Mouse (Mus musculus) c-Kit-positive CD71-positive TER-119-positive erythroid progenitor cells, embryonic 14.5 days (primary cell): ENCODE measurements around the gene Ube2r2.

Experiments used
- DNase-seq: peaks from one replicate; pipeline ENCODE4 v3.0.0-alpha.2; 2013; ENCODE audit warnings: low spot score

Ube2r2 gene

DNA sequence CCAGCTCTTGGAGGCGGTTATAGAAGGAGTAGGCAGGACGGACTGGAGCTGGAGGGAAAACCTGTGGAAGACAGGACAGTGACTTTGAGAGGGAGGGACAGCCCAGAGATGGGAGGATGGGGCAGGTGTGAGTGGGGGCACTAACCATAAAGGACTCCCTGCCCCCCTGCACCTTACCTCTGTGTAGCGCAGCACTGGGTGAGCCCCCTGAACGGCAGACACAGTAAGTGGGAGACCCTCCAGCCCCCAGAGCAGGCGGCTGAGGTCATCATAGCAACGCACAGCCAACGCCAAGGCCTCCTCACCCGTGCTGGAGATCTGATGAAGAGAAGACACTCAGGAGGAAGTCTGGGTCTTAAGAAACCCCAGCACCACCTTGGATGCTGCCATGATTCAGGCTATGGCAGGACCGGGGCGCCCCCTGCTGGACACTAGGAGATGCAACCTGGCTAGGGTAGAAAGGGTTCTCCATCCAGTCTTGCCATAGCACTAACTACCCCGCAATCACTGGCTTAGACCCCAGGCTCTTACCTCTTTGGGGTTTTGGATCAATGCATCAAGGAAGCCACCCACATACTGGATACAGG, 16.7 kb upstream of the Ube2r2 start:
- peak; percentile 75 for DNase-seq

DNA sequence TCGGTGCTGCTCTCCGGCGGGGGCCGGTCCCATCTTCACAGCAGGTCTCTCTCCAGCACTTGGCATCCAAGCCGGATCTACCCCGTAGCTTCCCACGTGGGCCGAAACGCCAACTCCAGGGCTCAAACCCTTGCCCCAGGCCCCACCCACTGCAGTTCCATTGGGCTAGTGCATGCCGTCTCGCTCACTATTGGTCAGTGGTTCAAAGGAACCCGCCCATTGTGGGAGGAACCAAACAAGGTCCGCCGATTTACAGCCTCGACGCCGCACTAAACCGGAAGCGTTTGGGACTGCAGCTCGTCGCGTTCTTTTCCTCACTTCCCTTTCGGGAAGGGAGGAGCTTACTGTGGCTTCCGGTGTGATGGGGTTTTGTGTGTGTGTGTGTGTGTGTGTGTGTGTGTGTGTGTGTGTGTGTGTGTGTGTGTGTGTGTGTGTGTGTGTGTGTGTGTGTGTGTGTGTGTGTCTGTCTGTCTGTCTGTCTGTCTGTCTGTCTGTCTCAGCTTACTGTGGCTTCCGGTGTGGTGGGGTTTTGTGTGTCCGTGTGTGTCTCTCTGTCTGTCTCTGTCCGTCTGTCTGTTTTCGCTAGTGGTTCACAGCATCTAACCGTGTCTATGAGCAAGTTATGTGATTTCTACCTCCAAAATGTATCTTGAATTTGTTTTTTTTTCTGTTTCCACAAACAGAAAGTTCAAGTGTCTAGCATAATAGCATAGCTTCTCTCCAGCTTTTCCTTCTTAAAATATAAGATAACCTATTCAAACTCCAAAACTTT, 11.2 kb upstream of the Ube2r2 start, which contains the start of gene Nol6:
Nol6 (minus strand) TSS at position 276 of the 772 bp plus-strand sequence.
- peak; percentile 99 for DNase-seq

DNA sequence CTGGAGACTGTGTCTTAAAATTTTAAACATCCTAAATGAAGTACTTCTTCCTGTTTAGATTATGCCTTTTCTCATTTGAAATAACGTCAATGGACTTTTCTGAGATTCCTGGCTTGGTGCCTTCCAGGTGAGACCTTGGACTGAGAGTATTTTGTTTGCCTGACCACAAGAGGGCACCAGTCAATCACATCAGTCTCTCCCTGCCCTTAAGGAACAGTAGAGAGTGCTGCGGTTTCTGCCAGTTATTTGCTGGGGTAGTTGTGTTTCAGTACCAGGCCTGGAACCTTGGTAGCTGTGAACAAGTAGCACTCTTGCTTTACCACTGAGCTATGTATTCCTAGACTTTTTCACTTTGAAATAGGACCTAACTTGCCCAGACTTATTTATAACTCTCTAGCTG, 6.1 kb upstream of the Ube2r2 start:
- DNase-seq, result peak; percentile 85

DNA sequence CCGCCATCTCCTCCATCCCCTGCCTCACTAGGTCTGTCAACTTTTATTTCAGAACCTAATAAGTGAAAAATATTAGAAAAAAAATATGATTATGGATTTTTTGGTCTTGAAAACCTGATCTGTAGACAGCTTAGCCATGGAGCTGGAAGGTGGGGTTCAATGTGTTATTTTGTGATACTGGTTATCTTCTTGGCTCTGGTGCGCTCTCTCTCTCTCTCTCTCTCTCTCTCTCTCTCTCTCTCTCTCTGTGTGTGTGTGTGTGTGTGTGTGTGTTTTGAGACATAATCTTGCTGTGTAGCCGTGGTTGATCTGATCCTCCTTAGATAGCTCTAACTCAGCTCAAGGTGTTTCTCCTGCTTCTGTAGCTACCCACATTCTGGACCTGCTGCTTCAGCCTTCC, 5.7 kb upstream of the Ube2r2 start:
- DNase-seq, result peak; percentile 87

DNA sequence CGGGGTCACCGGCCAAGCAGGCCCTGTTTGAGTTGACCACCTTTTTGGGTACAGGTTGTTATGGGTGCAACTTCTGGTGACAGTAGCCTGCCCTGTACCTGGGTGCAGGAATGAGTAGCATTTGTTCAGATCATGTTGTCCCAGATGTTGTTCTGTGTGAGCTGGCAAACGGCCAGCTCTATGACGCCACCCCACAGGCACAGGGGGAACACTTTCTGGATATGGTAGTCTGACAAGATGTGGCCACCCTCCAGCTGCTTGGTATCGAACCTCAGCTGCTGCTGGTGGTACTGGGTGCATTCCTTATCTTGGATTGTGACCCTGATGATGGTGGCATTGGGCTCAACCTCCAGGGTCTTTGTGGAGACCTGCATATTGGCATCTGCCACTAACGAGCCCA, 3.1 kb upstream of the Ube2r2 start:
- DNase-seq, result peak; percentile 48

DNA sequence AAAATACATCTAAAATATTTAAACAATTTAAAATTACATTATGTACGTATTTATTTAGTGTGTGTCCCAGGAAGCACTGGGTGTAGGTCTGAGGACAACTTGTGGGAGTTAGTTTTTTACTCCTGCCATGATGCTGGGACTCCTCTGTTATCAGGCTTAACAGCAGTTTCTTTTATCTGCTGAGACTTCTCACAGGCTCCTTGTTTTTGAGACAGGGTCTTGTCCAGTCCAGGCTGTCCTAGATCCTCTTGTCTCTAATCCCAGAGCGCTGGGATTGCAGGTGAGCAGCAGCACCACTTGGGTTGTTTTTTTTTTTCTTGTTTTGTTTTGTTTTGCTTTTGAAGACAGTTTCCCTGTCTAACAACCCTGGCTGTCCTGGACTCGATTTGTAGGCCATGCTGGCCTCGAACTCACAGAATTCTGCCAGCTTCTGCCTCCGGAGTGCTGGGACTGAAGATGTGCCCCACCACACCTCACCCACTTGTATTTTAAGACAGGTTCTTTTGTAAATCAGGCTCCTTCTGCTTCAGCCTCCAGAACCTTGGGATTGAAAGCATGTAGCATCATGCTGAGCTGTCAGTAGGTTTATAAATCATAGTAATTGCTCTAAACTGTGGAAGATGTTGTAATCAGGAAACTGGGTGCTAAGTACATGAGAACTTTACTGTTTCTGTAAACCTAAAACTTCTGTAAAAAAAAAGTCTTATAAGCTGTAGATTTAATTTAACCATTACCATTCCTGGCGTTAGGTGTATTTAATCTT, 1.8 kb upstream of the Ube2r2 start:
- peak; percentile 64 for DNase-seq

DNA sequence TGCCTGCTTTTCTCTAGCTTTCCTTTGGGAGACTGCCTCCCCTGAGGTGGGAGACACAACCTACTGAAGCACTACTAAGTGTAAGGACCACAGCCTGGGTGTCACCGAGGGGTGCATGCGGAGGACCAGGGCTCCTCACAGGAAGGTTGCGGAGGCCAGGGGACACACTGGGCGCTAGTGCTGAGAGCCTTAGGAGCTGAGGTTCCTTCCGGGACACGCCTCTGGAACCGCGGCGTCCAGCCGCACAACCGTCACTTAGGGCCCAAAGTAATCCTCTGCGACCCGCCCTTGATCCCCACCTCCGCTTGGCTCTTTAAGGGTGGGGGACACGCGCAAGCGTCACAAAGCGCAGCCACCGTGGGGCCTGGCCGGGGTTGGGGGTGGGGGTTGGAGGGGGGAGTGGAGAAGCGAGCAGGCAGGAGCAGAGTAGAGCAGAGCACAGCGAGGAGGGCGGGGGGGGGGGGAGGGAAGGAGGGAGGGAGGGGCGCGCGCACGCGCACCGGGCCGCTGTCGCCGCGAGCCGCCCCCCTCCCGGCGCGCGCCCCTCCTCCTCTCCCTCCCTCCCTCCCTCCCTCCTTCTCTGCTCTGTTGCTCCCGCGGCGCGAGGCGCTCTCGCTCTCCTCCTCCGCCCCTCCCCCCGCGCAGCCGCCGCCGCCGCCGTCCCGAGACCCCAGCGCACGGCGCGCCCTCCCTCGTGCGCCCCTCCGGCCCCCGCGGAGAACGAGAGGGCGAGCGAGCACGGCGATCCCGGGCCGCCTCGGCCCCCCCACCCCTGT, 420 bp upstream of the Ube2r2 start:
- DNase-seq, result peak; percentile 69

DNA sequence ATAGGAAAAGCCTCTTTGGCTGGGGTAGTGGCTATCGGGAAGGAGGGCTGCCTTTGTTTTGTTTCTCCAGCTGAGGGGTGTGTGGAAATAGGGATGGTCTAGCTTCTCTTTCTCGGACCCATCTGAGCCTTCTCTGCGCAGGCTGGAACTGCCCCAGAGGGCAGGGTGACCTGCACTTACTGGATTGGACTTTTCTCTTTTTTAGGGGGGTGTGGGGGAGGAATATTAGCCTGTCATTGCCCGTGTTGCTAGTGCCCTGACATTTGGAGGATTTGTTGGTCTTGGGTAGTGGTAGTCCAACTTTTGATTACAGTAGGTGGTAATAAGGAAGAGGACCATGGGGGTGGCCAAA, 887 bp downstream of the Ube2r2 start:
- peak; percentile 38 for DNase-seq

DNA sequence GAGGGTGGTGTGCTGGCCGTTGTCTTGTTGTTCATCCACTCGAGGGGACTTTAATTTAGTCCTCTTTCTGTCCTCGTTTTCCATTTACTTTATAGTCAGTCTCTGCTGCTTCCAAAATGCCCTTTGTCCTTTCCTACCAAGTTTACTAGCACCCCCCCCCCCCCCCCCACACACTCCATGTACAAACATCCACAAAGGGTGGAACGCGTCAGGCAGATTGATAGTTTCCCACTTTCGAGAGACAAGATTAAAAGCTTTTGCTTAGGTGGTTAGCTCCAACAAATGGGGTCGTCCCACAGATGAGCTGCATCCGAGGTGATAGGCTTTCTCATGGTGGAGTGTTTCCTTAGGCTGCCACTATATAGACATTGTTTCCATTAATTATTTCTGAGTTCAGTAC, 1.3 kb downstream of the Ube2r2 start:
- peak; percentile 25 for DNase-seq

DNA sequence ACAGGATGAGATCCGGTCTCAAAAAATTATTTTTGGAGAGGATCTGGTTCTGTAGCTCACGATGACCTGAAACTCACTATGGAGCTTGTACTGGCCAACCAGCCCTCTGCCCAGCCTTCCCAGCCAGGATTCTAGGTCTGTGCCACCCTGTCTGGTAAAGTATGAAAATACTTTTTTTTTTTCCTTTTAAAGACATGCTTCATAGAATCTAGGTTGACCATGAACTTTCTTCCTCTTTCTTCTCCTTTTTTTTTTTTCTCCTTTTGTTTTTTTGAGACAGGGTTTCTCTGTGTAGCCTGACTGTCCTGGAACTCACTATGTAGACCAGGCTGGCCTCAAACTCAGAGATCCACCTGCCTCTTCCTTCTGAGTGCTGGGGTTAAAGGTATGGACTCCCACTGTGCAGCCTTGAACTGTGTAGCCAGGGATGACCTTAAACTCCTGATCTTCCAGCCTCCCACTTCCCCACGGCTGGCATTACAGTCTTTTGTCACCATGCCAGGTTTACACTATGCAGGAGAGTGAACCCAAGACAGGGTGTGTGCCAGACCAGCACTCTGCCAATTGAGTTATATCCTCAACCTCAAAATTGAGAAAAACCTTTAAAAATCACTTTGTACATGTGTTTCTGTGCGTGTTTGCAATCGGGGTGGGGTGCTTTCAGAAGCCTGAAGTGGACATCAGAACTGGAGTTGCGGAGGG, 4.8 kb downstream of the Ube2r2 start:
- DNase-seq, result no peak

DNA sequence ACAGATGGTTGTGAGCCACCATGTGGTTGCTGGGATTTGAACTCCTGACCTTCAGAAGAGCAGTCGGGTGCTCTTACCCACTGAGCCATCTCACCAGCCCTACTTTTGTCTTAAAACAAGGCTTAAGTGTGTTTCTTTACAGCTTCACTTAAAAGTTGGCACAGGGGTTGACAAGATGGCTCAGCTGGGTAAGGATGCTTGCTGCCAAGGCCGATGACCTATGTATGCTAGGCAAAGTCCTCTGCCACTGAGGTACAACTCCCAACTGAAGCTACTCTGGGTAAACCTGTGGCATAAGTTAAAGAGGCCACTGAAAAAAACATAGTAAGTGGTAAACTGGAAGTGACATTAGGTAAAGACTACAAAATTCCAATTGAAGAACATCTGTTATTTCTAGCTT, 7.1 kb downstream of the Ube2r2 start:
- DNase-seq, result no peak

DNA sequence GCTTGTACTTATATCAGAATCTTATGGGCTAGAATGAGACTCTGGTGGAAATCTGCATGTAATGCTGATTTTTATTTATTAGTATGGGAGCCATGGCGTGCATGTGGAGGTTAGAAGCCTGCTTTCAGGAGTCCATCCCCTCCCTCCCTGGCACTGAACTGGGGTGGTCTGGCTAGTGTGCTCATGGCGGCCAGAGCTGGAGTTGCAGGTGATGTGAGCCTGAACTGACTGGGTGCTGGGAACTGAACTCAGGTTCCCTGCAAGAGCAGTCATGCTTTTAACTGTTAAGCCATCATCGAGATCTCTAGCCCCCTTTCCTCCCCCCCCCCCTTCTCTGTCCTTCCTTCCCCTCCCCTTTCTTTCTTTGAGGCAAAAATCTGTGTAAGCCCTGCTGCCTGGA, 14.3 kb downstream of the Ube2r2 start:
- no peak for DNase-seq

DNA sequence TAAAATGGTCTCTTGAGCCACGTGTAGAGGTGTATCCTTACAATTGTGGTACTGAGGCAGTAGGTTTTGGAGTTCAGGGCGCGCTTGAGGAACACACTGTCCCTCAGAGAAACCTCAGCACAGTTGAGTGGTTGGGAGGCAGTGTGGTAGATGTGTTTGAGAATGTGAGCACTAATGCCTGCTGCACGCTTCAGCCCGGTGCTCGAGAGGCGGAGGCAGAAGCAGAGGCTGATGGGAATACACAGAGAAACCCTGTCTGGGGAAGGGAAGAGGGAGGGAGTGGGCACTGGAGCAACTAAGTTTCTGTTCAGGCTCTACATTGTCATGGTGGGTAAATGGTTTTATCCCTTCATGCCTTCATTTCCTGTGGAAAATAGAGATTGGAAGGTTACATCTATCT, 15.6 kb downstream of the Ube2r2 start:
- DNase-seq, result no peak

DNA sequence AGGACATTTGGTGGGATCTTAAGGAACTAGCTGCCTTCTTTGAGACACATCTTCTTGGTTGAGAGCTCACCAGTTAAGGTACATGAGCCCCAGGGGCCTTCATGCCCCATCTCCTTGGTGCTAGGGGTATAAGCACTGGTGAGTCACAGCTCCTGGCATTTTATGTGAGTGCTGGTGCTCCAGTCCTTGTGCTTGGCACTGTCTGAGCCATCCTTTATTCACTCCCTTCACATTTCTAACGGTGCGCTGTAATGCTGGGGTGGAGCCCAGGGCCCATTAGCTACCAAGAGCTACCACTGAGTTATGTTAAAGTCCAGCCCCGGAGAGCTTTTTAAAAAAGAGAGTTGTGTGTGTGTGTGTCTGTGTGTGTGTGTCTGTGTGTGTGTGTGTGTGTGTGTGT, 17.6 kb downstream of the Ube2r2 start:
- DNase-seq, result no peak

DNA sequence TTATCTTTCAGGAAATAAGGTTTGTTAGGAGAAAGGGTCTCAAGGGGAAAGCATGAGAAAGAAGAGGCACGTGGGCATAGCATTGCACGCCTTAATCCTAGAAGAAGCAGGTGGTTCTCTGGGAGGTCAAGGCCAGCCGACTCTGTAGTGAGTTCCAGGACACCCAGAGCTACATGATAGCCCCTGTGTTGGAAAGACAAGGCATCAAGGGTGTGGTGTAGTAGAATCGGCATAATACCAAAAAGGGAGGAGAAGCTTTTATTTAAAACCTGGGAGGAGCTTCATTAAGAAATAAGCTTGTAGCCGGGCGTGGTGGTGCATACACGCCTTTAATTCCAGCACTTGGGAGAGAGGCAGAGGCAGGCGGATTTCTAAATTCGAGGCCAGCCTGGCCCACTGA, 21.4 kb downstream of the Ube2r2 start:
- DNase-seq, result no peak

DNA sequence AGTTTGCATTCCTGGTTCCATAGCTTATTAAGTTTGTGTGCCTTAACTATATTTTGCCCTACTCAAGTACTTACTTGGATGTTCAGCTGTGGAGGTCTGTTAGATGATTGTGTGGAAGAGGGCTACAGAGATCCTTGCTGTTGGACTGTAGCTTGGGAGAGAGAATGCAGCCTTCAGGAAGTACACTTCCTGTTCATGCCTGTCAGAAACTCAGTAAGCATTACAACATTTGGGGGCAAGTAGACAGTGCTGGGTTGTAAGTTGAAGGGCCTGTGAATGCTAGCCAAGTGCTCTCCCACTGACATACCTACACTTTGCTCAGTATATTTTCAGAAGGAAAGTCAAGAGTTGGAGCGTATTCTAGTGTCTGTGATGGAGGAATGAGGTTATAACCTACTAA, 22.7 kb downstream of the Ube2r2 start:
- no peak for DNase-seq

DNA sequence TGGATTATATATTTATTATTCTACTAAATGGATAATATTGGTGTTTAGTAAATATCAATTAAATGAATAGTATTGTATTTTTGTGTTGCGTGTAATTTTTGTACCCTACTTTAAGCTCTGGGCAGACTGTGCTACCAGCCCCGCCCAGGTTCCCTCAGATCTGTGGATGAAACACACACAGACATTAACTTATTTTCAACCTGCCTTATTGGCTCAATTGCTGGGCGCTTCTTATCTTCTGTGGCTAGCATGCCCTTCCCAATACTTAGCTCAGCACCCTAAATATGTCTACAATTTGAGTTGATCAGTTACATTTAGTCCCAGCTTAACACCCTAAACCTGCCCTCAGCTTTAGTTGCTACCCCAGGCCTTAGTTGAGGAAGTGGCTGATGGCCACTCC, 25.7 kb downstream of the Ube2r2 start:
- DNase-seq, result peak; percentile 19

DNA sequence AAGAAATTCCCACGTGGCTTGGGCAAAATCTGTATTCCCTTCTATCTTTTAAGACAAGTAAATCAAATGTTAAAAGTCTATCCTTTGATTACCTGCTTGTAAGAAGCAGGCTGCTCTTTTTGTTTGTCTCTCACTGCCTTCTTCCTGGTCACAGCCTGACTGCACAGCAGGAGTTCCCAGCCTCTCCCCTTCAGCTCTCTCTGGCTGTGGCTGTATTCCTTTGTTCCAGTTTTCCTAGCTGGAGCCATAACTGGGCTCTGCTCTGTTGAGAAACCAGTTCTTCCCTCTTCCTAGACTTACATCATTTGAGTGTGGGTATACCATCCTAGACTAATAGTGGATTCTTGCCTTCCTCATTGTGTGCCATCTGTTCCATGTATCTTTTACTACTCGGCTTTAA, 29.4 kb downstream of the Ube2r2 start:
- no peak for DNase-seq

DNA sequence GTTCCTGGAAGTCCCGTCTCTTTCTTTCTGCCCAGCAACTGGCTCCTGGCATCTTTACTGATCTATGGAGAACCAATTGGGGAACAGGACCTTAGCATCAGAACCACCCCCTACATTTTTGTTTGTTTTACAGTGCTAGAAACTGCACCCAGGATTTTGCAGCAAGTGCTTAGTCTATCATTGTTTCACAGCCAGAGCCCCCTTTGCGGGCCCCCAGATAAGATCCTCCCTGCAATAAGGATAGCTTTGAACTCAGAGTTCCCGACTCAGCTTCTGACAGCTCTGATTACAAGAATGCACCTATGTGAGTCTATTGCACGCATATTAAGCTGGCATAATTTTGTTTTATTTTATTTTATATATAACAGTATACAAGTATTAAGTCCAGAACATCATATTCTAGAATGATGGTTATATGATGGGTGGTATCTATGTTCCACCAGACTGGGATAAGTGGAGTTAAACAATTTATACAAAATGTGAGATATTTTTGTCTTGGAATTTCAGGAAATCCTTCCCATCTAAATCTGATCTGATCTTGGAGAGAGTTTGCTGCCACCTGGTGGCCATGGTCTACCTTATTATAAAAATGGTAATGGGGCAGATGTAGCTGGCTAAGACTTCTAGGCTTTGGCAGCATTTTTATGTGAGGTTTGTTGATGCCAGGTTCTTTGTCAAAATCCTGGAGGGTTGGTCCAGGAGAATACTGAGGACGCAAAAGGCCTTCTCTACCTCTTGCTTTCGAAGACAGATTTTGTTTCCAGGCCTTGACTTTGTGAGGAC, 30.3 kb downstream of the Ube2r2 start:
- DNase-seq, result peak; percentile 64

DNA sequence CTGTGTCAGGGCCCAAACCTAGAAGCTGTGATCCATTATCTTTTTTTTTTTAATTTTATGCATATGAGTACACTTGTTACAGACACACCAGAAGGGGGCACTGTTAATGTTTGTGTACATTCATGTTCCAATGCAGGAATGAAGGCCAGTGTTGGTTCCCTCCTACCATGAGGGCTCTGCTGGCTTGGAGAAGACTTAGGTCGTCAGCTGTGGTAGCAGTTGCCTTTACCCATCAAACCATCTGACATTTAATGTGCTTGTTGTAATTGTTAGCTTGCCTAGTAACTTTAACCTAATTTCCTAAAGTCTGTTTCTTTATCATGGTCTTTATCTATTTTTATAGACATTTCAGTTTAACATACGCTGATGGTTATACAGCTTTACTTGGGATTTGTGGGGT, 35.4 kb downstream of the Ube2r2 start:
- no peak for DNase-seq

DNA sequence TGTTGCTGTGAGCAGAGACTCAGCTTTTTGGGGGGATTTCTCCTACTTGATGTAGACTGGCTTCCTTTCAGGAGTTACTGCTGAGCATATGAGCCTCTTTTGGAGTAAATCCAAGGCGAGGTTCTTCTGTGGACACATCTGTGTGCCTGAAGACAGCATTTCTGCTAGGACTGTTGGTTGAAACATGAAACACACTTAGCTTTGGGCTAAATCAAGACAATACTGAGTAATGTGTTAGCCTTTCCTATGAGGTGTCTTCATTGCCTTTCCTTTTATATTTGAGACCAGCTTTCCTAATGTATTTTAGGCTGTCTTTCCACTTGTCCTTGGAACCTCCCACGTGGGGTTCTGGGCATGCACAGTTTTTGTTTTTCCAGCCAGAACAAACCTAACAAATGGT, 39.1 kb downstream of the Ube2r2 start:
- DNase-seq, result no peak
